Mouse (Mus musculus): ENCODE results near the gene Parpbp. TPM values are rescaled to one million over a fixed set of nuclear protein-coding genes. Genes with fewer than 3 reads are reported as not detected.

The Parpbp gene
- polyA plus RNA-seq, 1 experiment: 0.24 TPM

Other genes with a start within 250 kb of the Parpbp start
- not detected in 2 replicates for gene Pmch, start 55.9 kb downstream of the Parpbp start, polyA plus RNA-seq (2012; rRNA removed)
- 4.1 and 4.9 TPM in 2 replicates for gene Nup37, start 51 bp upstream of the Parpbp start, polyA plus RNA-seq (2012; rRNA removed)
- 33.4 and 35.2 TPM in 2 replicates for gene Washc3, start 54.2 kb upstream of the Parpbp start, polyA plus RNA-seq (2012; rRNA removed)
- gene Dram1, start 232.1 kb upstream of the Parpbp start, polyA plus RNA-seq (2012; rRNA removed): 69.9 and 108 TPM in 2 replicates
- 17.6 and 25.2 TPM in 2 replicates for gene Gnptab, start 232.2 kb upstream of the Parpbp start, polyA plus RNA-seq (2012; rRNA removed)

Data from gonadal fat pad, adult 2 months (tissue).